Mouse (Mus musculus) megakaryocyte, embryonic 14.5 days (primary cell): Measurements from ENCODE around the gene Atp5d.

Experiments
- FLI1 ChIP-seq: IDR thresholded peaks from 2 replicates; pipeline ENCODE4 v1.6.1; 2012; ENCODE audit warnings: low read length, inconsistent platforms, mixed read lengths
- GATA1 ChIP-seq: IDR thresholded peaks from 3 replicates; pipeline ENCODE4 v1.6.1; 2012; ENCODE audit warnings: mixed read lengths, low read length, inconsistent platforms, borderline replicate concordance

GRCm38 (mm10) chr10:80144159-80144558 lies 5.7 kb downstream of the Atp5d start:
- no peak for TF ChIP-seq GATA1
- TF ChIP-seq FLI1 = no peak
